ENCODE assay signal across 11 mouse cellular contexts in the genomic region with DNA sequence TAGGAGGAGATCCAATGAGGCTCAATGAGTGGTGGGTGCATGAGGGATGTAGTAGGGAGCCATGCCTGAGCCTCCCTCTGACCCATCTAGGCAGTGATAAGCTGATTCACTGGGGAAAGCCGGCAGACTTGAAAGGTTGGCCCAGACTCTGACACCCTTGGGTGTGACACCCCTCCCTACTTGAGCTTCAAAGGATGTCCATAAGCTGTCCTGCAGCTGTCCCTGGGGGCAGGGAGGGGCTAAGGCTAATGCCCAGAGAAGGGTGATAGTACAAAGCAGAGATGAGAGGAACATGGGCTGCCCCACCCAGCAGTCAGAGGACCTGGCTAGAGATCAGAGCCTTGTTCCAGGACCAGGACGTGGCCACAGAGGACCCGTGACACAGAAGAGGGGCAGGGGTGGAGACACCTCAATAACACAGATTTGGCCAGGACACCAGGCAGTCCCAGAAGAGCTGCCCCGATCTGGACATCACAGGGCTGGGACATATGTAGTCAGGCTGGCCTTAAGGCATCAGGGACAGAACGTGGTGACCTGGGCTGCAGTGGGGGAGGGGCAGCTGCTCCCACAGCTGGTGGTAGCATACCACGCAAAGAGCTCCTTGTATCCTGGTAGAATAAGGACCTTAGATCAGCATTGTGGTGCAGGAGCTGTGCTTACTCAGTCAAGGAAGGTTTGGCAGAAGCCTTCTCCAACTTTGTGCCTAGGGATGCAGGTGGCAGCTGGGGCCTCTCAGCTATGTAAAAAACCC. TPM values are rescaled to one million over a fixed set of nuclear protein-coding genes. Genes with fewer than 3 reads are reported as not detected.
DNase-seq lines count a peak whose midpoint lies in the region; ATAC-seq and TF ChIP-seq lines count a peak whose summit lies in the region.
"Had no signal": no experiment of that assay in that cellular context is flagged by ENCODE, and none has a peak within 500 bp of the region (broad histone marks: within the 10 kb centered on the region; RNA-seq: fewer than 3 reads in every experiment).

No protein-coding gene starts in this region.

- no peak for TF ChIP-seq CTCF in lung, embryonic 14.5 days (IDR thresholded peaks at IDR 0.05; ENCODE audit: low read depth)

- no peaks in the 10 kb centered on the region; the same call in none of the 2 replicates for H3K36me3 ChIP-seq in forebrain, embryonic 11.5 days (ENCODE audit: control insufficient read depth, insufficient read depth, low read length)
- H3K36me3 ChIP-seq in forebrain, embryonic 14.5 days (ENCODE audit: control insufficient read depth, insufficient read depth, low read length), result peaks cover 24% of the 10 kb centered on the region
- peaks cover 31% of the 10 kb centered on the region for H3K36me3 ChIP-seq in lung, embryonic 14.5 days (ENCODE audit: insufficient read depth)
- 0 out of 2 replicates have a peak, but pooled peaks cover 3% of the 10 kb centered on the region for H3K36me3 ChIP-seq in intestine, embryonic 16.5 days (ENCODE audit: control insufficient read depth, insufficient read depth, low read length)
- peaks cover 6% of the 10 kb centered on the region for H3K36me3 ChIP-seq in myocyte (ENCODE audit: control insufficient read depth, insufficient read depth)

- DNase-seq in forebrain, embryonic 11.5 days (ENCODE audit: low spot score), result no peak
- no peak for DNase-seq in forebrain, embryonic 14.5 days (ENCODE audit: low spot score)
- no peak for DNase-seq in lung, embryonic 14.5 days
- DNase-seq in lung, postnatal 25 days (ENCODE audit: low spot score), result no peak
- DNase-seq in spleen, adult 12 weeks (ENCODE audit: low spot score), result no peak
- DNase-seq: adrenal gland, adult 8-10 months; cerebellum, postnatal 14 days had no signal

- H3K27ac ChIP-seq in forebrain, embryonic 11.5 days (ENCODE audit: low read depth, low read length), result no peak overlapping the region
- no peak overlapping the region for H3K27ac ChIP-seq in forebrain, embryonic 14.5 days (ENCODE audit: low read depth, low read length)
- no peak overlapping the region for H3K27ac ChIP-seq in lung, embryonic 14.5 days (ENCODE audit: low read depth)
- no peak overlapping the region for H3K27ac ChIP-seq in intestine, embryonic 16.5 days (ENCODE audit: low read length)
- H3K27ac ChIP-seq: macrophage had no signal

- H3K4me1 ChIP-seq in forebrain, embryonic 11.5 days (replicated peaks; ENCODE audit: control insufficient read depth, insufficient read depth, low read length), result no peaks in the 10 kb centered on the region
- H3K4me1 ChIP-seq in forebrain, embryonic 14.5 days (ENCODE audit: control insufficient read depth, insufficient read depth, low read length), result no peaks in the 10 kb centered on the region
- no peaks in the 10 kb centered on the region for H3K4me1 ChIP-seq in lung, embryonic 14.5 days (ENCODE audit: insufficient read depth)
- peaks cover 26% of the 10 kb centered on the region for H3K4me1 ChIP-seq in intestine, embryonic 16.5 days (ENCODE audit: control insufficient read depth, insufficient read depth, low read length)

- peak; percentile 44; the same call in 1 of the 2 replicates for ATAC-seq in forebrain, embryonic 11.5 days (replicated peaks; ENCODE audit: low FRiP score)
- no peak for ATAC-seq in forebrain, embryonic 14.5 days
- ATAC-seq in lung, embryonic 14.5 days (ENCODE audit: insufficient read depth), result peak; percentile 18; the same call in 1 of the 2 replicates
- ATAC-seq in intestine, embryonic 16.5 days, result peak; percentile 22
- ATAC-seq in megakaryocyte, adult 5-6 weeks (ENCODE audit: poor library complexity, severe bottlenecking), result no peak

- no peaks in the 10 kb centered on the region for H3K9me3 ChIP-seq in forebrain, embryonic 11.5 days (ENCODE audit: control insufficient read depth, low read length)
- no peaks in the 10 kb centered on the region for H3K9me3 ChIP-seq in forebrain, embryonic 14.5 days (replicated peaks; ENCODE audit: control insufficient read depth, low read length)
- H3K9me3 ChIP-seq in lung, embryonic 14.5 days (ENCODE audit: low read depth, low read length), result no peaks in the 10 kb centered on the region
- no peaks in the 10 kb centered on the region for H3K9me3 ChIP-seq in intestine, embryonic 16.5 days (ENCODE audit: control insufficient read depth, low read length)

- TF ChIP-seq POLR2A in myocyte (IDR thresholded peaks at IDR 0.05; ENCODE audit: insufficient read length, low read depth), result peak; percentile 32

- H3K9ac ChIP-seq in forebrain, embryonic 11.5 days (ENCODE audit: low read length), result no peak overlapping the region
- no peak overlapping the region for H3K9ac ChIP-seq in forebrain, embryonic 14.5 days (ENCODE audit: low read length)
- no peak overlapping the region for H3K9ac ChIP-seq in lung, embryonic 14.5 days
- no peak overlapping the region for H3K9ac ChIP-seq in intestine, embryonic 16.5 days (ENCODE audit: low read depth, low read length)

- H3ac ChIP-seq in myocyte (ENCODE audit: control insufficient read depth, insufficient read length), result no peak overlapping the region

- no peak overlapping the region for H3K4me3 ChIP-seq in forebrain, embryonic 11.5 days (ENCODE audit: low read depth, low read length)
- H3K4me3 ChIP-seq in forebrain, embryonic 14.5 days (ENCODE audit: low read depth, low read length), result no peak overlapping the region
- H3K4me3 ChIP-seq in lung, embryonic 14.5 days (ENCODE audit: low read depth, low read length), result no peak overlapping the region
- H3K4me3 ChIP-seq in intestine, embryonic 16.5 days (ENCODE audit: low read length), result no peak overlapping the region
- H3K4me3 ChIP-seq in myocyte, result no peak overlapping the region

- no peak overlapping the region for H3K4me2 ChIP-seq in forebrain, embryonic 11.5 days (ENCODE audit: low read depth, low read length, severe bottlenecking)
- H3K4me2 ChIP-seq in forebrain, embryonic 14.5 days (ENCODE audit: low read length), result no peak overlapping the region
- no peak overlapping the region for H3K4me2 ChIP-seq in lung, embryonic 14.5 days
- H3K4me2 ChIP-seq in intestine, embryonic 16.5 days (ENCODE audit: low read depth, low read length), result no peak overlapping the region
- no peak overlapping the region for H3K4me2 ChIP-seq in myocyte (ENCODE audit: low read depth)

- H3K27me3 ChIP-seq in forebrain, embryonic 11.5 days (ENCODE audit: control insufficient read depth, insufficient read depth, low read length), result no peaks in the 10 kb centered on the region
- no peaks in the 10 kb centered on the region for H3K27me3 ChIP-seq in forebrain, embryonic 14.5 days (replicated peaks; ENCODE audit: control insufficient read depth, insufficient read depth, low read length)
- H3K27me3 ChIP-seq in lung, embryonic 14.5 days (ENCODE audit: insufficient read depth, low read length), result no peaks in the 10 kb centered on the region
- no peaks in the 10 kb centered on the region for H3K27me3 ChIP-seq in intestine, embryonic 16.5 days (replicated peaks; ENCODE audit: control insufficient read depth, insufficient read depth, low read length)
- H3K27me3 ChIP-seq in myocyte (ENCODE audit: control insufficient read depth, insufficient read depth, insufficient read length), result no peaks in the 10 kb centered on the region

- 61% methylated on average over 6 of the region's 6 CpGs for WGBS in forebrain, embryonic 11.5 days
- 62% methylated on average over 6 of the region's 6 CpGs for WGBS in forebrain, embryonic 14.5 days
- WGBS in lung, embryonic 14.5 days, result 48% methylated on average over 6 of the region's 6 CpGs
- 51% methylated on average over 6 of the region's 6 CpGs for WGBS in intestine, embryonic 16.5 days

- no peaks in the 10 kb centered on the region for H3K79me2 ChIP-seq in myocyte (ENCODE audit: control insufficient read depth, insufficient read depth)

TF ChIP-seq in myocyte, 11 proteins besides CTCF, POLR2A, EP300 and RAD21 (continues in another document):
- TF ChIP-seq USF1 (IDR thresholded peaks at IDR 0.05; ENCODE audit: low read depth), result no peak

RNA-seq across cellular contexts. Expression of a gene that starts 17.0 kb away (rescaled TPM):
- polyA plus RNA-seq in forebrain, embryonic 11.5 days (2014; fragmentation: Nextera tagmentation; extraction: Ambion mirVana), result 22.0 and 24.5 TPM in 2 replicates
- 4.3 and 4.7 TPM in 2 replicates for polyA plus RNA-seq in forebrain, embryonic 14.5 days (2014; fragmentation: Nextera tagmentation; extraction: Ambion mirVana)
- polyA plus RNA-seq in lung, embryonic 14.5 days (2014; fragmentation: Nextera tagmentation; extraction: Ambion mirVana), result 40.1 and 47.5 TPM in 2 replicates
- 8.5 and 9.7 TPM in 2 replicates for polyA plus RNA-seq in intestine, embryonic 16.5 days (2015; fragmentation: Nextera tagmentation; extraction: Ambion mirVana)
- 93.3 TPM for polyA plus RNA-seq in myocyte (2012; fragmentation: generic; extraction: Trizol)
- 0.16 and 1.1 TPM in 2 replicates for total RNA-seq in megakaryocyte, adult 5-6 weeks (2015)
- 0.12 and 1.0 TPM in 2 replicates for total RNA-seq in megakaryocyte, adult 5-6 weeks (2017)

RNA-seq across cellular contexts. Expression of a gene that starts 33.8 kb away (rescaled TPM):
- polyA plus RNA-seq in forebrain, embryonic 11.5 days (2014; fragmentation: Nextera tagmentation; extraction: Ambion mirVana), result 1.1 and 1.5 TPM in 2 replicates
- polyA plus RNA-seq in forebrain, embryonic 14.5 days (2014; fragmentation: Nextera tagmentation; extraction: Ambion mirVana), result 2.1 and 2.2 TPM in 2 replicates
- 0.60 and 0.70 TPM in 2 replicates for polyA plus RNA-seq in lung, embryonic 14.5 days (2014; fragmentation: Nextera tagmentation; extraction: Ambion mirVana)
- polyA plus RNA-seq in intestine, embryonic 16.5 days (2015; fragmentation: Nextera tagmentation; extraction: Ambion mirVana), result 8.0 and 9.7 TPM in 2 replicates
- 0.13 TPM for polyA plus RNA-seq in myocyte (2012; fragmentation: generic; extraction: Trizol)
- 0.02 and 0.57 TPM in 2 replicates for total RNA-seq in megakaryocyte, adult 5-6 weeks (2015)
- total RNA-seq in megakaryocyte, adult 5-6 weeks (2017), result 0.04 and 0.77 TPM in 2 replicates
- polyA plus RNA-seq: macrophage had no signal

RNA-seq across cellular contexts. Expression of a gene that starts 39.7 kb away (rescaled TPM):
- polyA plus RNA-seq in forebrain, embryonic 11.5 days (2014; fragmentation: Nextera tagmentation; extraction: Ambion mirVana), result 13.6 and 13.9 TPM in 2 replicates
- polyA plus RNA-seq in forebrain, embryonic 14.5 days (2014; fragmentation: Nextera tagmentation; extraction: Ambion mirVana), result 9.1 and 15.6 TPM in 2 replicates
- 8.7 and 12.1 TPM in 2 replicates for polyA plus RNA-seq in lung, embryonic 14.5 days (2014; fragmentation: Nextera tagmentation; extraction: Ambion mirVana)
- polyA plus RNA-seq in intestine, embryonic 16.5 days (2015; fragmentation: Nextera tagmentation; extraction: Ambion mirVana), result 11.3 and 14.0 TPM in 2 replicates
- 4.3 TPM for polyA plus RNA-seq in myocyte (2012; fragmentation: generic; extraction: Trizol)
- total RNA-seq in megakaryocyte, adult 5-6 weeks (2015), result 5.2 and 5.9 TPM in 2 replicates
- total RNA-seq in megakaryocyte, adult 5-6 weeks (2017), result 6.8 and 15.6 TPM in 2 replicates

RNA-seq across cellular contexts. Expression of a gene that starts 49.0 kb away (rescaled TPM):
- 11.5 and 11.6 TPM in 2 replicates for polyA plus RNA-seq in forebrain, embryonic 11.5 days (2014; fragmentation: Nextera tagmentation; extraction: Ambion mirVana)
- 5.7 and 7.0 TPM in 2 replicates for polyA plus RNA-seq in forebrain, embryonic 14.5 days (2014; fragmentation: Nextera tagmentation; extraction: Ambion mirVana)
- 11.8 and 12.3 TPM in 2 replicates for polyA plus RNA-seq in lung, embryonic 14.5 days (2014; fragmentation: Nextera tagmentation; extraction: Ambion mirVana)
- polyA plus RNA-seq in intestine, embryonic 16.5 days (2015; fragmentation: Nextera tagmentation; extraction: Ambion mirVana), result 11.3 and 11.9 TPM in 2 replicates
- 4.3 TPM for polyA plus RNA-seq in myocyte (2012; fragmentation: generic; extraction: Trizol)
- 14.0 and 17.4 TPM in 2 replicates for total RNA-seq in megakaryocyte, adult 5-6 weeks (2015)
- 6.3 and 9.9 TPM in 2 replicates for total RNA-seq in megakaryocyte, adult 5-6 weeks (2017)

Comparison
In these comparisons a context has a peak if more than half of its experiments do, and no peak if none do; other contexts are left out.
1. ATAC-seq: peak in forebrain, embryonic 11.5 days (single experiment), lung, embryonic 14.5 days (single experiment) and intestine, embryonic 16.5 days (single experiment); none in forebrain, embryonic 14.5 days (single experiment) and megakaryocyte, adult 5-6 weeks (single experiment).